Mouse (Mus musculus) hindbrain, embryonic 15.5 days (tissue): ENCODE data around the gene Tmco4. TPM values are rescaled to one million over a fixed set of nuclear protein-coding genes. Genes with fewer than 3 reads are reported as not detected.
"Not testable (repeated sequence)": the region's sequence is repeated elsewhere in the genome, so short reads cannot be mapped to it uniquely, and the experiment has no call there.

Experiments
- ATAC-seq: fragments of 200-750 bp; cut with Nextera tagmentation; 2 replicates; pipeline ENCODE4 v1.8.0; 2017; ENCODE audit warnings: low read depth, moderate number of reproducible peaks, moderate TSS enrichment; ENCODE audit not compliant: low FRiP score
- H3K27ac ChIP-seq: fragments of 300-500 bp; sonication (generic); replicated peaks from 2 replicates; pipeline ENCODE4 v1.5.1; 2015; ENCODE audit warnings: mild to moderate bottlenecking, inconsistent platforms
- H3K27me3 ChIP-seq: fragments of 300-500 bp; sonication (generic); 2 replicates; pipeline ENCODE4 v1.6.1; 2015; ENCODE audit warnings: control low read depth, inconsistent platforms
- H3K36me3 ChIP-seq: fragments of 300-500 bp; sonication (generic); 2 replicates; pipeline ENCODE4 v1.6.1; 2015; ENCODE audit warnings: control low read depth, inconsistent platforms
- H3K4me1 ChIP-seq: fragments of 300-500 bp; sonication (generic); replicated peaks from 2 replicates; pipeline ENCODE4 v1.6.1; 2015; ENCODE audit warnings: control low read depth, inconsistent platforms
- H3K4me2 ChIP-seq: fragments of 300-500 bp; sonication (generic); 2 replicates; pipeline ENCODE4 v1.6.1; 2015; ENCODE audit warnings: moderate library complexity, mild to moderate bottlenecking, inconsistent platforms
- H3K4me3 ChIP-seq: fragments of 300-500 bp; sonication (generic); 2 replicates; pipeline ENCODE4 v1.5.1; 2015; ENCODE audit warnings: mild to moderate bottlenecking, inconsistent platforms
- H3K9ac ChIP-seq: fragments of 300-500 bp; sonication (generic); 2 replicates; pipeline ENCODE4 v1.6.1; 2015; ENCODE audit warnings: inconsistent platforms
- H3K9me3 ChIP-seq: fragments of 300-500 bp; sonication (generic); 2 replicates; pipeline ENCODE4 v1.6.1; 2016; ENCODE audit warnings: control low read depth, inconsistent platforms
- WGBS: fragments of 180-500 bp; shearing (Covaris S2); methylation state at CpG from one replicate; pipeline ENCODE4 v1.1.7; 2015; 5-methylcytosine and 5-hydroxymethylcytosine counted together
- polyA plus RNA-seq: library from polyadenylated mRNA; unstranded; fragments of >200 nt; fragmentation: Nextera tagmentation; extraction: Ambion mirVana; gene quantifications from 2 replicates; pipeline ENCODE4 v1.2.1, GENCODE M21; 2015

Tmco4 gene
- polyA plus RNA-seq, 1 experiment from 2014 or later: 1.0 TPM

- WGBS: 59% methylated on average over 7 of the region's 7 CpGs
Measured at GRCm38 (mm10) chr4:138959926-138960325, 12.8 kb upstream of the Tmco4 start.

GRCm38 (mm10) chr4:138962719-138963118 is 10.0 kb upstream of the Tmco4 start:
- WGBS: 93% methylated on average over 5 of the region's 5 CpGs
- no peak for ATAC-seq

More at GRCm38 (mm10) chr4:138959926-138960325, 12.8 kb upstream of the Tmco4 start:
- Histone ChIP-seq H3K9me3 (no peaks in the 10 kb centered on the region), H3K4me3 (no peak overlapping the region), H3K4me1 (no peaks in the 10 kb centered on the region), H3K36me3 (no peaks in the 10 kb centered on the region), H3K4me2 (no peak overlapping the region), H3K27ac (no peak overlapping the region), H3K27me3 (no peaks in the 10 kb centered on the region; the same call in 1 of the 2 replicates), H3K9ac (no peak overlapping the region)
- ATAC-seq: no peak

GRCm38 (mm10) chr4:138965871-138966270 is 6.8 kb upstream of the Tmco4 start:
- no peak overlapping the region for H3K9ac ChIP-seq
- no peaks in the 10 kb centered on the region for H3K36me3 ChIP-seq
- no peaks in the 10 kb centered on the region for H3K27me3 ChIP-seq
- no peaks in the 10 kb centered on the region for H3K4me1 ChIP-seq
- 72% methylated on average over 5 of the region's 5 CpGs for WGBS
- H3K9me3 ChIP-seq: no peaks in the 10 kb centered on the region
- H3K4me2 ChIP-seq: no peak overlapping the region
- H3K4me3 ChIP-seq: no peak overlapping the region
- H3K27ac ChIP-seq: no peak overlapping the region
- no peak for ATAC-seq

More at GRCm38 (mm10) chr4:138962719-138963118, 10.0 kb upstream of the Tmco4 start:
- Histone ChIP-seq H3K27me3 (no peaks in the 10 kb centered on the region), H3K4me3 (no peak overlapping the region), H3K9me3 (no peaks in the 10 kb centered on the region), H3K9ac (no peak overlapping the region), H3K4me1 (no peaks in the 10 kb centered on the region), H3K4me2 (no peak overlapping the region), H3K36me3 (no peaks in the 10 kb centered on the region), H3K27ac (no peak overlapping the region)

- no peak for ATAC-seq
- H3K9me3 ChIP-seq: no peaks in the 10 kb centered on the region
- H3K4me2 ChIP-seq: no peak within 1 kb of the TSS
- no peak within 1 kb of the TSS for H3K9ac ChIP-seq
- H3K4me1 ChIP-seq: peaks cover under 1% of the 10 kb centered on the region; the same call in 1 of the 2 replicates
- no peaks in the 10 kb centered on the region for H3K27me3 ChIP-seq
- no peak within 1 kb of the TSS for H3K4me3 ChIP-seq
- WGBS: 95% methylated on average over 13 of the region's 13 CpGs
- H3K27ac ChIP-seq: no peak within 1 kb of the TSS
- no peaks in the 10 kb centered on the region for H3K36me3 ChIP-seq
Measured at GRCm38 (mm10) chr4:138966866-138967265, 5.8 kb upstream of the Tmco4 start, which contains the start of gene Rnf186. Gene Rnf186 (plus strand): TSS chr4:138967112.

- 0 out of 2 replicates have a peak, but pooled peaks cover 3% of the 10 kb centered on the region for H3K27me3 ChIP-seq
- no peak overlapping the region for H3K4me3 ChIP-seq
- H3K9ac ChIP-seq: no peak overlapping the region
- H3K27ac ChIP-seq: no peak overlapping the region
- 89% methylated on average over 14 of the region's 15 CpGs for WGBS
- peaks cover 7% of the 10 kb centered on the region for H3K4me1 ChIP-seq
- H3K36me3 ChIP-seq: no peaks in the 10 kb centered on the region
- H3K9me3 ChIP-seq: no peaks in the 10 kb centered on the region
- ATAC-seq: no peak
- H3K4me2 ChIP-seq: no peak overlapping the region
Measured at GRCm38 (mm10) chr4:138967485-138967884, 5.2 kb upstream of the Tmco4 start.

GRCm38 (mm10) chr4:138968772-138969556 is 3.7 kb upstream of the Tmco4 start:
- Histone ChIP-seq H3K4me2 (no peak overlapping the region), H3K36me3 (no peaks in the 10 kb centered on the region), H3K9ac (no peak overlapping the region), H3K27me3 (0 out of 2 replicates have a peak, but pooled peaks cover 8% of the 10 kb centered on the region), H3K4me1 (peaks cover 18% of the 10 kb centered on the region), H3K9me3 (no peaks in the 10 kb centered on the region), H3K27ac (no peak overlapping the region), H3K4me3 (no peak overlapping the region)
- 77% methylated on average over 16 of the region's 16 CpGs for WGBS
- no peak for ATAC-seq

GRCm38 (mm10) chr4:138969736-138970135 is 3.0 kb upstream of the Tmco4 start:
- H3K4me1 ChIP-seq: peaks cover 18% of the 10 kb centered on the region
- H3K9ac ChIP-seq: no peak overlapping the region
- H3K4me2 ChIP-seq: no peak overlapping the region
- no peak overlapping the region for H3K4me3 ChIP-seq
- H3K27ac ChIP-seq: no peak overlapping the region
- 70% methylated on average over 9 of the region's 9 CpGs for WGBS
- no peak for ATAC-seq
- H3K27me3 ChIP-seq: 0 out of 2 replicates have a peak, but pooled peaks cover 8% of the 10 kb centered on the region
- no peaks in the 10 kb centered on the region for H3K9me3 ChIP-seq
- H3K36me3 ChIP-seq: no peaks in the 10 kb centered on the region

GRCm38 (mm10) chr4:138971371-138971770 is 1.3 kb upstream of the Tmco4 start:
- no peak overlapping the region for H3K4me2 ChIP-seq
- no peak overlapping the region for H3K9ac ChIP-seq
- no peak overlapping the region for H3K27ac ChIP-seq
- no peak overlapping the region for H3K4me3 ChIP-seq
- no peaks in the 10 kb centered on the region for H3K9me3 ChIP-seq
- 0 out of 2 replicates have a peak, but pooled peaks cover 8% of the 10 kb centered on the region for H3K27me3 ChIP-seq
- ATAC-seq: no peak
- H3K4me1 ChIP-seq: peaks cover 18% of the 10 kb centered on the region
- no peaks in the 10 kb centered on the region for H3K36me3 ChIP-seq
- WGBS: 91% methylated on average over 6 of the region's 6 CpGs

- Histone ChIP-seq H3K27me3 (0 out of 2 replicates have a peak, but pooled peaks cover 8% of the 10 kb centered on the region), H3K27ac (no peak overlapping the region), H3K36me3 (no peaks in the 10 kb centered on the region), H3K9ac (peak overlapping the region; percentile 42), H3K4me3 (peak overlapping the region; percentile 43), H3K9me3 (no peaks in the 10 kb centered on the region), H3K4me1 (peaks cover 18% of the 10 kb centered on the region), H3K4me2 (peak overlapping the region; percentile 86)
- ATAC-seq: no peak
- WGBS: 21% methylated on average over 20 of the region's 20 CpGs
Measured at GRCm38 (mm10) chr4:138972139-138972826, 405 bp upstream of the Tmco4 start.

GRCm38 (mm10) chr4:138973719-138974115 is 1.0 kb downstream of the Tmco4 start:
- Histone ChIP-seq H3K4me2 (peak overlapping the region; percentile 86), H3K9me3 (no peaks in the 10 kb centered on the region), H3K27me3 (0 out of 2 replicates have a peak, but pooled peaks cover 8% of the 10 kb centered on the region), H3K4me3 (peak overlapping the region; percentile 43), H3K36me3 (no peaks in the 10 kb centered on the region), H3K9ac (no peak overlapping the region), H3K27ac (no peak overlapping the region), H3K4me1 (peaks cover 18% of the 10 kb centered on the region)
- WGBS: 60% methylated on average over 3 of the region's 3 CpGs
- no peak for ATAC-seq

- WGBS: 93% methylated on average over 2 of the region's 2 CpGs
- ATAC-seq, H3K27me3 ChIP-seq: not testable (repeated sequence)
Measured at GRCm38 (mm10) chr4:138974540-138974939, 1.9 kb downstream of the Tmco4 start.

GRCm38 (mm10) chr4:138975194-138975593 is 2.5 kb downstream of the Tmco4 start:
- ATAC-seq: no peak
- H3K4me3 ChIP-seq: no peak overlapping the region
- H3K9me3 ChIP-seq: no peaks in the 10 kb centered on the region
- H3K9ac ChIP-seq: no peak overlapping the region
- 0 out of 2 replicates have a peak, but pooled peaks cover 8% of the 10 kb centered on the region for H3K27me3 ChIP-seq
- H3K36me3 ChIP-seq: no peaks in the 10 kb centered on the region
- peaks cover 18% of the 10 kb centered on the region for H3K4me1 ChIP-seq
- 77% methylated on average over 3 of the region's 3 CpGs for WGBS
- no peak overlapping the region for H3K27ac ChIP-seq
- H3K4me2 ChIP-seq: no peak overlapping the region

More at GRCm38 (mm10) chr4:138974540-138974939, 1.9 kb downstream of the Tmco4 start:
- not testable (repeated sequence) for H3K4me2 ChIP-seq, H3K36me3 ChIP-seq, H3K9ac ChIP-seq, H3K4me3 ChIP-seq, H3K27ac ChIP-seq, H3K9me3 ChIP-seq
- H3K4me1 ChIP-seq: peaks cover 18% of the 10 kb centered on the region
